Mouse (Mus musculus): ENCODE results near the gene Auts2. TPM values are rescaled to one million over a fixed set of nuclear protein-coding genes. Genes with fewer than 3 reads are reported as not detected.
A peak's percentile ranks its signal among the peaks of the same experiment; 100 is the strongest.

The Auts2 gene
- polyA plus RNA-seq, 1 experiment from 2014 or later: 14.7 TPM

DNA sequence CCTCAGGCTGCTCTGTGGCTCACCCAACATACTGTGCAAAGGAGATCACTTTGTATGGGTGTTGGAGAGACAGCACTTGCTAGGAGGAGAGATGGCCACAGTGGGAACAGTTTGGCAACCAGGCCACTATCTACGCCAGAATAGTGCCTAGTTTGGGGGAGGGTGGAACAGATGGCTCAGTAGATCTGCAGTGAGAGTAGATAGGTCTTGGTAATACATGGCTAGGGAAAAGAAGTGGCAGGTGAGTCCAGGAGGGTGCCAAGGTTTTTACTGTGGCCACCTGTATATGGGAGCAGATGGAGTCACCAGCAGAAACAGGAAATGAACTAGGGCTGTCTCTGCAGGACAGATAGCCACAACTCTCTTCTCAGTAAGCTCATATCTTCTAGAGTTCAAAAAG is 770.5 kb downstream of the Auts2 start:
- no peaks in the 10 kb centered on the region for H3K27me3 ChIP-seq (replicated peaks; ENCODE audit: control insufficient read depth, insufficient read depth, low read length)
- WGBS: 89% methylated on average over 1 of the region's 1 CpGs
- H3K36me3 ChIP-seq (ENCODE audit: control insufficient read depth, insufficient read depth, low read length): no peaks in the 10 kb centered on the region
- H3K9me3 ChIP-seq (ENCODE audit: control insufficient read depth, low read length): no peaks in the 10 kb centered on the region
- no peak for ATAC-seq
- no peak overlapping the region for H3K4me2 ChIP-seq (ENCODE audit: low read depth, low read length)
- no peak overlapping the region for H3K9ac ChIP-seq (ENCODE audit: low read depth, low read length)
- H3K4me3 ChIP-seq (ENCODE audit: low read length): no peak overlapping the region
- H3K27ac ChIP-seq (ENCODE audit: low read length): no peak overlapping the region
- peaks cover 2% of the 10 kb centered on the region; the same call in 1 of the 2 replicates for H3K4me1 ChIP-seq (ENCODE audit: control insufficient read depth, insufficient read depth, low read length)

DNA sequence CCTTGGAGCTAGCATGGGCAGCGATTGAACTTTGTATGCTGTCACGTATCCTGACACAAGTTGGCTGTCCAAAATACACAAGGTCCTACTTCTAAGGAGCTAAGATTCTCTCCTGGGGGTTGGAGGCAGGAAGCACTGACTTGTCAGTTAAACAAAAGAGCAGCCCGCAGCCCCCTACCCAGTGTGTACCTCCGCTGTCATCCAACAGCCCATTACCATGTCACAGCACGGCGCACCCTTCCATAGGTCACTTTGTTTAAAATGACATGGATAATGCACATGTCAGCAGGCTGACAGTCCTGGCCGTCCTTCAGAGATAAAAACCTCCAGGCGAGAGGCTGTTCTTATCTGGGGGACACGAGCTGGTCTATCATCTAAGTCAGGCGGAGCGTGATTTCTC is 773.9 kb downstream of the Auts2 start:
- WGBS: 56% methylated on average over 11 of the region's 11 CpGs
- Histone ChIP-seq H3K27ac (ENCODE audit: low read length) (no peak overlapping the region), H3K9ac (ENCODE audit: low read depth, low read length) (no peak overlapping the region), H3K36me3 (ENCODE audit: control insufficient read depth, insufficient read depth, low read length) (no peaks in the 10 kb centered on the region), H3K27me3 (replicated peaks; ENCODE audit: control insufficient read depth, insufficient read depth, low read length) (no peaks in the 10 kb centered on the region), H3K9me3 (ENCODE audit: control insufficient read depth, low read length) (no peaks in the 10 kb centered on the region), H3K4me3 (ENCODE audit: low read length) (no peak overlapping the region), H3K4me1 (ENCODE audit: control insufficient read depth, insufficient read depth, low read length) (peaks cover 2% of the 10 kb centered on the region; the same call in 1 of the 2 replicates), H3K4me2 (ENCODE audit: low read depth, low read length) (no peak overlapping the region)
- peak; percentile 66 for ATAC-seq

DNA sequence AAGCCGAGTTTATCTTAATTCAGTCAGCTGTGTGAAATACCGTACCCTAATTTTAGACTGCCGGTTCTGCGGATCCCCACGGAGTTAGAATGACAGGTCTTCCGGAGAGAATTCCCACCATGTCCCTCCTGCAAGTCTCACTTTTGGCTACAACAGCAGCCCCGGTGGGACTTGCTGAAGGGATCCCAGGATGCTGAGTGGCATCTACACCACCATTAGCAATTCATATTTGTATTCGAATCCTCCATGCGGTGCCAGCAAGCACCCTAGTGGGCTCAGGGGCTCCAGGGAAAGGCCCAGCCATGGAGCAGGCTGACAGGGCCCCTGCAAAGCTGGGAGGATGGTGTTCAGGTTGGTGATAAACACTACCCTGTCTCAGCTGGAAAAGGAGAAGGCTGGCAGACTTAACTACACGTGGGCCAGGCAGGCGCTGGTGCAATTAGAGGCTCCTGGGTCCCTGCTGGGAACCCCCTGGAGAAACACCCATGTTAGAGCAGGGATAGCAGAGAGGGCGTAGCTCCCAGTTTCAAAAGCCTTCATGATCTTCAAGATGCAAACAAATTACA is 775.4 kb downstream of the Auts2 start:
- no peak for ATAC-seq
- no peaks in the 10 kb centered on the region for H3K9me3 ChIP-seq (ENCODE audit: control insufficient read depth, low read length)
- WGBS: 72% methylated on average over 12 of the region's 12 CpGs

DNA sequence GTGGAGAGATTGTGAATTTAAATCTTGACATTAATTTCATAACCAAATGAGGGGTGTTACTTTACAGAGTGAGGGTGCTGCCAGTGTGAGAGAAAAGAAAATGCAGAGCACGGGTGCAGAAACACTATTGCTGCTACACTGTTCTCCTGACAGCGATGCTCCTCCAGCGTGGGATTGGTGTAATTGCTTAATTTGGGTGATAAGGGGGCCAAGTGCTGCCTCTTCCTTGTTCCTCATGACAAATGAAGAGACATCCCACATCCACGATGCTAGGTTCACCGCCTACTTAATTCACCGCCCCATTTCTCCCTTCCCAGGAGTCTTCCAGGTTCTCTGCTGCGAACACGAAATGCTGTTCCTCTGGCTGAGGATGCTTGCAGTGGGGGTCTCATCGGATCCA is 776.0 kb downstream of the Auts2 start:
- Histone ChIP-seq H3K4me1 (ENCODE audit: control insufficient read depth, insufficient read depth, low read length) (peaks cover 2% of the 10 kb centered on the region; the same call in 1 of the 2 replicates), H3K27me3 (replicated peaks; ENCODE audit: control insufficient read depth, insufficient read depth, low read length) (no peaks in the 10 kb centered on the region), H3K4me3 (ENCODE audit: low read length) (no peak overlapping the region), H3K9me3 (ENCODE audit: control insufficient read depth, low read length) (no peaks in the 10 kb centered on the region), H3K4me2 (ENCODE audit: low read depth, low read length) (no peak overlapping the region), H3K27ac (ENCODE audit: low read length) (no peak overlapping the region), H3K9ac (ENCODE audit: low read depth, low read length) (no peak overlapping the region), H3K36me3 (ENCODE audit: control insufficient read depth, insufficient read depth, low read length) (no peaks in the 10 kb centered on the region)
- WGBS: 78% methylated on average over 9 of the region's 9 CpGs
- no peak for ATAC-seq

More for the DNA sequence above, 775.4 kb downstream of the Auts2 start:
- Histone ChIP-seq H3K4me3 (ENCODE audit: low read length) (no peak overlapping the region), H3K36me3 (ENCODE audit: control insufficient read depth, insufficient read depth, low read length) (no peaks in the 10 kb centered on the region), H3K4me1 (ENCODE audit: control insufficient read depth, insufficient read depth, low read length) (peaks cover 2% of the 10 kb centered on the region; the same call in 1 of the 2 replicates), H3K27ac (ENCODE audit: low read length) (no peak overlapping the region), H3K27me3 (replicated peaks; ENCODE audit: control insufficient read depth, insufficient read depth, low read length) (no peaks in the 10 kb centered on the region), H3K4me2 (ENCODE audit: low read depth, low read length) (no peak overlapping the region), H3K9ac (ENCODE audit: low read depth, low read length) (no peak overlapping the region)

DNA sequence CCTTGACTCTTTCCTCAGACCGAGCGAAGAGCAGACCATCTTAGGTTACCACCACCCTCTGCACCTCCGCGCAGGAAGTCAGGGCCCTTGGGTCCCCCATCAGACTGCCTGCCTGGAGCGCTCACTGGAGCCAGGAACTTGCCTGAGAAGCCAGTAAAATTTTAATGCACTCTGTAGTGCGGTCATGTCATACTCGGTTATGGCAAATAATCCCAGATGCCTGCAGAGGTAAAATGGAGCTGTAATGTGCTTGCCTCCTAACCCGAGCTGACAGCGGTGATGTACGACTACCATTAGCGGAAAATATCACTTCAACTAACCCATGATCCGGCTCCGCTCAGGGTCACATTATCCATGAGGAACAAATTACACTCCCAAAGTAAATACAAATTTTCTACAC is 783.7 kb downstream of the Auts2 start:
- Histone ChIP-seq H3K4me2 (ENCODE audit: low read depth, low read length) (no peak overlapping the region), H3K27me3 (replicated peaks; ENCODE audit: control insufficient read depth, insufficient read depth, low read length) (no peaks in the 10 kb centered on the region), H3K36me3 (ENCODE audit: control insufficient read depth, insufficient read depth, low read length) (no peaks in the 10 kb centered on the region), H3K9ac (ENCODE audit: low read depth, low read length) (no peak overlapping the region), H3K4me3 (ENCODE audit: low read length) (no peak overlapping the region), H3K27ac (ENCODE audit: low read length) (no peak overlapping the region), H3K9me3 (ENCODE audit: control insufficient read depth, low read length) (no peaks in the 10 kb centered on the region), H3K4me1 (ENCODE audit: control insufficient read depth, insufficient read depth, low read length) (no peaks in the 10 kb centered on the region)
- ATAC-seq: no peak
- 82% methylated on average over 13 of the region's 13 CpGs for whole genome bisulfite sequencing

DNA sequence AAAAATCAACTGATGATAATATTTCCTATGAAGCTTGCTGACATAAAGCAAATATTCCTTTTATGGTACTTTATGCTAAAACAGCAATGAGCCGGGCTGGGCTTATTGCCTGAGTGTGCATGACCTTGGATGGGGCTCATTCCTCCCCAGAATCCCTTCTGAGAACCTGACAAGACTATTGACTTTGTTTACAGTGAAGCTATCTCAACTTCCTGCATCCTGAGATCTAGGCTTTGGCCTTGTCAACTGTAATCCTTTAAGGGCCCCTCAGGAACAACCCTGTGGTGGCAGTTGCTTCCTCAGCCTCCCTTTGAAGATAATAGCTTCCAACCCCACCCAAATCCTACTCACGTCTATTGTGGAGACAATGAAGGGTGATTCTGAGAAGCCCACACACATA is 792.8 kb downstream of the Auts2 start:
- H3K27me3 ChIP-seq (replicated peaks; ENCODE audit: control insufficient read depth, insufficient read depth, low read length): no peaks in the 10 kb centered on the region
- H3K4me2 ChIP-seq (ENCODE audit: low read depth, low read length): no peak overlapping the region
- peak; percentile 72 for ATAC-seq
- WGBS: 42% methylated on average over 2 of the region's 2 CpGs
- no peak overlapping the region; the same call in 1 of the 2 replicates for H3K27ac ChIP-seq (ENCODE audit: low read length)
- H3K9ac ChIP-seq (ENCODE audit: low read depth, low read length): no peak overlapping the region
- no peak overlapping the region for H3K4me3 ChIP-seq (ENCODE audit: low read length)
- H3K9me3 ChIP-seq (ENCODE audit: control insufficient read depth, low read length): no peaks in the 10 kb centered on the region
- no peaks in the 10 kb centered on the region for H3K36me3 ChIP-seq (ENCODE audit: control insufficient read depth, insufficient read depth, low read length)
- H3K4me1 ChIP-seq (ENCODE audit: control insufficient read depth, insufficient read depth, low read length): peaks cover 22% of the 10 kb centered on the region

DNA sequence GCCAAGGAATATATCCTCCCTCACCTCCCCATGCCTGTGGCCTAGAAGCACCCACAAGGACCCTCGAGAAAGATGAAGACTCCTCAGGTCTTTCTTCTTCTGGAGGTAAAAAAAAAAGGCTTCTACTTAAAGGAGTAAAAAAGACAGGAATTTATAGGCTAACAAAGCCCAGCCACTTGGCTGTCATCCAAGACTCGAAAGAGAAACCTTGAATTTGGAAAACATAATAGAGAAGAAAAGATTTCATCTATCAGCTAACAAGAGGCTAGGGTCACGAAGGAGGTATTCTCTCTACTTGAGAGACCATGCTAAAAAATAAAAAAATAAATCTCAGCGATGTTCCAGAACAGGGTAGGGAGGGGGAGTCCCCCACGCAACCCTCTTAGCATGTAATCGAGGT is 793.9 kb downstream of the Auts2 start:
- WGBS: 38% methylated on average over 6 of the region's 6 CpGs
- Histone ChIP-seq H3K4me2 (ENCODE audit: low read depth, low read length) (no peak overlapping the region), H3K27me3 (replicated peaks; ENCODE audit: control insufficient read depth, insufficient read depth, low read length) (no peaks in the 10 kb centered on the region), H3K9me3 (ENCODE audit: control insufficient read depth, low read length) (no peaks in the 10 kb centered on the region), H3K36me3 (ENCODE audit: control insufficient read depth, insufficient read depth, low read length) (no peaks in the 10 kb centered on the region), H3K4me1 (ENCODE audit: control insufficient read depth, insufficient read depth, low read length) (peaks cover 22% of the 10 kb centered on the region), H3K9ac (ENCODE audit: low read depth, low read length) (no peak overlapping the region), H3K27ac (ENCODE audit: low read length) (peak overlapping the region; percentile 52), H3K4me3 (ENCODE audit: low read length) (no peak overlapping the region)
- ATAC-seq: no peak

DNA sequence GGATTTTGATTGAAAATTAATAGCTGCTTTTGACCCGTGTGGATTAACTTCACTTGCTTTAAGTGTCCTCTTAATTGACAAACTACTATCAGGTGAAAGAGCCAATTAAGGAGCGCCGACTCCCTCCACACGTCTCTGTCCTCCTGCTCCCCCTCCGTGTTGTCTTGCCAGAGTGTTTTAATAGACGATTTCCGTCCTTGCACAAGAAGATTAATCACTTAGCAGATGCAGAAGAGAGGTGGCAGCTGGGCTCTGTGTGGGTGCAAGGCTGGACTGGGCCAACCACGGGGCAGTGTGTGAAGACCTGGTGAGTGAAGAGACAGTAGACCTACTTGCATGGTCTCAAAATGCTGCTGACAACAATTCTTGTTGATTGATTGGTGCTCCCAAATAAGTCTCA is 800.1 kb downstream of the Auts2 start:
- Histone ChIP-seq H3K27ac (ENCODE audit: low read length) (no peak overlapping the region), H3K4me2 (ENCODE audit: low read depth, low read length) (no peak overlapping the region), H3K4me1 (ENCODE audit: control insufficient read depth, insufficient read depth, low read length) (no peaks in the 10 kb centered on the region), H3K27me3 (replicated peaks; ENCODE audit: control insufficient read depth, insufficient read depth, low read length) (no peaks in the 10 kb centered on the region), H3K4me3 (ENCODE audit: low read length) (no peak overlapping the region), H3K36me3 (ENCODE audit: control insufficient read depth, insufficient read depth, low read length) (no peaks in the 10 kb centered on the region), H3K9me3 (ENCODE audit: control insufficient read depth, low read length) (no peaks in the 10 kb centered on the region), H3K9ac (ENCODE audit: low read depth, low read length) (no peak overlapping the region)
- 58% methylated on average over 8 of the region's 8 CpGs for WGBS
- ATAC-seq: no peak

DNA sequence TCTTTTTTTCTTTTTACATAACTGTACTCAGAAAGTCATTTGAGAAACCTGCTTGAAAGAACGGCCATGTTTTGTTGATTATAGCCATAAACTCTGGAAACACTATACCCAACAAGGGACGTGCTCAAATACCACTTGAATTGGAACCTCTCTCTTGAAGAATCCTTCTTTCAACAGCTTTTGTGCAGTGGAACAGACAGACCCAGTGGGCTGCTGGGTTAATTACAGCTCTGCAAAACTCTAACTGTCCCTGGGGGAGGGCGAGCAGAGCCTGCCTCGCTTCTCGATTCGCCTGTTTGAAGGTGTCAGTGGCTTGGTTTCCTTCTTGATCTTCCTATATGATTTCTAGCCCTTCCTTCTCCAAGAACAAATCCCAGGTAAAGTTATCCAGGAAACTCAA is 805.7 kb downstream of the Auts2 start:
- H3K4me1 ChIP-seq (ENCODE audit: control insufficient read depth, insufficient read depth, low read length): no peaks in the 10 kb centered on the region; the same call in 1 of the 2 replicates
- no peaks in the 10 kb centered on the region for H3K27me3 ChIP-seq (replicated peaks; ENCODE audit: control insufficient read depth, insufficient read depth, low read length)
- H3K27ac ChIP-seq (ENCODE audit: low read length): no peak overlapping the region
- no peak for ATAC-seq
- WGBS: 82% methylated on average over 6 of the region's 6 CpGs
- H3K4me2 ChIP-seq (ENCODE audit: low read depth, low read length): no peak overlapping the region
- no peak overlapping the region for H3K4me3 ChIP-seq (ENCODE audit: low read length)
- no peaks in the 10 kb centered on the region for H3K9me3 ChIP-seq (ENCODE audit: control insufficient read depth, low read length)
- no peaks in the 10 kb centered on the region for H3K36me3 ChIP-seq (ENCODE audit: control insufficient read depth, insufficient read depth, low read length)
- no peak overlapping the region for H3K9ac ChIP-seq (ENCODE audit: low read depth, low read length)

DNA sequence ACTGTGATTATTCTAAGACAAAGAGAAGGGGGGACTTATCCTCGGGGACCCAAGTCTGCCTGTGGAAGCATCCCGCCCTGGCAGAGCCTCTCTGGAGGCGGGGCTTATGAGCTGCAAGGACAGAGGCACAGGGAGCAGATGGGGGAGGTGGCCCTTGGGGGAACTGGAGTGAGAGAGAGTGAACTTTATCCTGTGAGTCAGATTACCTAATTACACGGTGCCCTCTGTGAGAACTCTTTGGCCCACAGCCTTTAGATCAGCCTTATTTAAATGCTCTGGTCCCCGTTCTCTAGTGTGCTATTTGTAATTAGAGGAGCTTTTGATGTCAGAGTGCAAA is 809.9 kb downstream of the Auts2 start:
- H3K27ac ChIP-seq (ENCODE audit: low read length): peak overlapping the region; percentile 73
- peak; percentile 93 for ATAC-seq

More for the DNA sequence above, 809.9 kb downstream of the Auts2 start:
- Histone ChIP-seq H3K4me2 (ENCODE audit: low read depth, low read length) (peak overlapping the region; percentile 35), H3K9ac (ENCODE audit: low read depth, low read length) (no peak overlapping the region), H3K9me3 (ENCODE audit: control insufficient read depth, low read length) (no peaks in the 10 kb centered on the region), H3K4me1 (ENCODE audit: control insufficient read depth, insufficient read depth, low read length) (peaks cover 2% of the 10 kb centered on the region; the same call in 1 of the 2 replicates), H3K4me3 (ENCODE audit: low read length) (no peak overlapping the region), H3K36me3 (ENCODE audit: control insufficient read depth, insufficient read depth, low read length) (no peaks in the 10 kb centered on the region), H3K27me3 (replicated peaks; ENCODE audit: control insufficient read depth, insufficient read depth, low read length) (no peaks in the 10 kb centered on the region)
- WGBS: 15% methylated on average over 5 of the region's 5 CpGs
